Mouse (Mus musculus) ES-E14 (cell line): ENCODE data around the gene Olfr1130.

Experiments
- CHD2 ChIP-seq: IDR thresholded peaks from 2 replicates; pipeline ENCODE4 v1.6.1; 2014; ENCODE audit warnings: mild to moderate bottlenecking, low read depth, low read length, inconsistent platforms
- HCFC1 ChIP-seq: IDR thresholded peaks from 2 replicates; pipeline ENCODE4 v1.6.1; 2012; ENCODE audit warnings: low read length, inconsistent platforms, borderline replicate concordance; ENCODE audit not compliant: insufficient read depth
- MAFK ChIP-seq: IDR thresholded peaks from 2 replicates; pipeline ENCODE4 v1.6.1; 2014; ENCODE audit warnings: mild to moderate bottlenecking, low read depth, low read length, inconsistent platforms; ENCODE audit not compliant: insufficient read depth
- ZC3H11A ChIP-seq: IDR thresholded peaks from 2 replicates; pipeline ENCODE4 v1.6.1; 2012; ENCODE audit warnings: low read depth, mild to moderate bottlenecking, inconsistent platforms, low read length, borderline replicate concordance
- ZNF384 ChIP-seq: IDR thresholded peaks from 2 replicates; pipeline ENCODE4 v1.6.1; 2012; ENCODE audit warnings: low read depth, low read length, inconsistent platforms

DNA sequence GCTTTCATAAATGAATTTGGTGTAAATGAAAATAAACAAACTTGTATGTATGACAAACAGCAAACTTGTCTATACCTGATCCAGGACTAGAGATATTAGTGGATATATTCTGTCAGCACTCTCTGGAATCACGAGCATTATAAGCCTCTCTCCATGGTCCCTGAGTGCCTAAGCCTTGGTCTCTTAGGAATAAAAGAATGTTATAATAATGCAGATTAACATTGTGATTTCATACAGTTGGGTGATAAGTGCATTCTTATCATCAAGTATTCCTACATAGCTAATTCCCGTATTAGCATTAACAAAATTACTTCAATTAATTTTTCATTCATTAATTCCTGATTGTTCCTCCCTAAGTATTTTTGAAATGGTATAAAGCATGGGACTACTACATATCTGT lies 52.3 kb downstream of the Olfr1130 start, which contains the start of gene Olfr1134:
- TF ChIP-seq HCFC1 (no peak), ZNF384 (no peak), ZC3H11A (no peak), CHD2 (no peak), MAFK (no peak)
